Mouse (Mus musculus) G1E-ER4 (cell line): ENCODE results near the gene Trim14. TPM values are rescaled to one million over a fixed set of nuclear protein-coding genes. Genes with fewer than 3 reads are reported as not detected.

ENCODE experiments used
- GATA1 ChIP-seq: IDR thresholded peaks from one replicate; pipeline ENCODE4 v1.8.0; 2012; ENCODE audit warnings: low read length, inconsistent platforms
- polyA plus RNA-seq: library from polyadenylated mRNA; stranded (reverse); fragments of >175 nt; gene quantifications from 2 replicates; pipeline ENCODE4 v1.2.3, GENCODE M21; 2012

Gene Trim14
- 14.9 and 17.9 TPM in 2 replicates for polyA plus RNA-seq

- TF ChIP-seq GATA1: no peak
Observed at GRCm38 (mm10) chr4:46535840-46536361, at the start of gene Trim14. Gene Trim14, minus strand, starts transcription at chr4:46536141.

DNA sequence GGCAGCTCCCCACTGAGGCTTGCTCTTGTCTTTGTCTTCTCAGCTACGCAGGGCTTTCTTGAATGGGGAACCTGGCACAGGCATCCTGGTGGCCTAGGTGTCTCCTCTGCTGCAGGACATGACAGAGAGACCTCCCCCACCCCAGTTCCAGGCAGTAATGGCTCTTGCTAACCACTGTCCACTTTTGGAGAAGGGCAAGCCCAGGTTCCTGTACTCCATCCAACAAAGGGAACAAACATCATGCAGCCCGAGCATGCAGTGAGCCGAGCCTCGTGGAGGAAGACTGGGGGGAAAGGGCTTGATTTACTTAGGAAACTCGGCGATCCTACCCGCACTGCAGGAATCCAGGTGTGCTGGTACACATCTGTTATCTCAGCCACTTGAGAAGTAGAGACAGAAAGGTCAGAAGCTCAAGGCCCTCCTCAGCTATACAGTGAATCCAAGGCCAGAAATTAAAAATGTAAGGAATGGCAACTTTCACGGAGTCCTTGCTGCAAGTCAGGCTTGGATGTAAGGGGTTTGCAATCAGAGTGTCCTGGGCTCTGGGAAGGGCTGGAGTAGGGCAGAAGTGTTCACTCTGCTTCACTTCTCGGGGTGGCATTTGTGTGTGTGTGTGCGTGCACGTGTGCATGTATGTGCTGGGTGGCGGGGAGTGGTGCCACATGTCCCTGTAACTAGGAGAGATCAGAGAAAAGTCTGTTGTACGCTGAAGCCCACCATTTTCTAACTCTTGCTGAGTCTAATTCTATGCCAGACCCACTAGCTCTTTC, 49.3 kb upstream of the Trim14 start:
- no peak for TF ChIP-seq GATA1

GRCm38 (mm10) chr4:46578228-46578627, 42.3 kb upstream of the Trim14 start:
- no peak for TF ChIP-seq GATA1

DNA sequence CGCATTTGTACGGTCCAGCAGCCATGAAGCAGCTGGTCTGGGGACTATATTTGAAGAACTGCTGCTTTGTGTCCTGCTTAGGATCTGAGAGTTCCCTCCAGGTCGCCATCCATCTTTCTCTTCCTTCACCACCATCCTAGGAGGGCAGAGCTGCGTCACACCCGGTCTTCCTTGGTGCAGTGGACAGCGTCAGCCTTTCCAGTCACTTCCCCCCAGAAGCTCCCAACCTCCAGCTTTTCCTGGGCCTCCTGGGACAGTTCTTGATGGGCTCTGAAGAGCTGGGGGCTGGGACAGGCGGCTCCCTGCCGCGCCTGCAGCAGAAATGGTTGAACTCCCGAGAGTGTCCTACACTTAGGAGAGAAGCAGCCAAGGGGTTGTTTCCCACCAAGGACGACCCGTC, 38.9 kb upstream of the Trim14 start:
- TF ChIP-seq GATA1: no peak

DNA sequence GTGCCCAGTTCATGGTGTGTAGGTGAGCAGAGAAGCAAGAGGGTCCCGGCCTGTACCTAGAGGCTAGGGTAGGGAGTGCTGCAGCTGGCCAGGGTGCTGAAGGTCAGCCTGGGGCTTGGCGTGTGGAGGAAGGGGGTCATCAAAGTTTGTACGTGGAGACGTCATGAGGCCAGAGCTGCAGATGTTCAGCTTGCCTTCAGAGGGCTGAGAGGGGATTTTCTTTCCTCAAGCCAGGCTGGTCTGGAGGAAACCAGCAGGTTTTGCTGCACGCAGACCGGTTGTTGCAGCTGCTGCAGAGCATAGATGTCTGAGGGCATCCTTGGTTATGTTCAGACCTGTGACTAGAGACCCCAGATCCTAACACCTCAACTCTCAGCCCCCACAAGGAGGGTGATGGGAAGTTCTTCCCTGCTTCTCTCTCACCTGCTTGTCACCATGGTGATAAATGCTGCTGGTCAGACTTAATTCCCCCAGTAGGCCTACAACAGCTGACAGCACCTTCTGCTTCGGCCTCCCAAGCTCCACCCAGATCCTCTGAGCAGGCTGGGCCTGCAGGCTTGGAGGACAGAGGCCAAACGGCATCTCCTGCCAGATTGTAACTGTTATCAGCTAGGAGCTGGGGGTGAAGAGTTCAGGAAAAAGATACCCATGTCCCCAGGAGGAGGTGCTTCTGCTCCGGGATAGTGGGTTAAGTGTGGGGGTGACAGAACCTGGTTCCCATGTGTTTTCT, 38.2 kb upstream of the Trim14 start:
- peak; percentile 46 for TF ChIP-seq GATA1

DNA sequence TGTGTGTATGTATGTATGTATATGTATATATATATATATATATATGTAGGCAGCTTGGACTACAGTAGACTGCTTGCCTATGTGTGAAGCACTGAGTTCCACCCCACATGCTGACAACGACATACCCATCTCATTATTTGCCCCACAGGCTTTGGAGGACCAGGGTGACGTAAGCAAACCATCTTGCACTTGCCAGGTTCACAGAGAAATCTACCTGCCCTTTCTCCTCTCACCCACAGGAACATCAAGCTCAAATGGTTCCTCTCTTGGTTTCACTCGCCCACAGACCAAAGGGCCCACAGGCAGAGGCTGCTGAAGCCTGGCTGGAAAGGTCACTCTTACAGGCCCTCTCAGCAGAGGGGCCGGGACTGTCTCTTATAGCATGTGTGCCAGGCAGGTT, 36.7 kb upstream of the Trim14 start:
- no peak for TF ChIP-seq GATA1

GRCm38 (mm10) chr4:46571744-46572143, 35.8 kb upstream of the Trim14 start:
- TF ChIP-seq GATA1: no peak

- no peak for TF ChIP-seq GATA1
Observed at GRCm38 (mm10) chr4:46569671-46570070, 33.7 kb upstream of the Trim14 start.

GRCm38 (mm10) chr4:46568169-46568568, 32.2 kb upstream of the Trim14 start:
- TF ChIP-seq GATA1: no peak

DNA sequence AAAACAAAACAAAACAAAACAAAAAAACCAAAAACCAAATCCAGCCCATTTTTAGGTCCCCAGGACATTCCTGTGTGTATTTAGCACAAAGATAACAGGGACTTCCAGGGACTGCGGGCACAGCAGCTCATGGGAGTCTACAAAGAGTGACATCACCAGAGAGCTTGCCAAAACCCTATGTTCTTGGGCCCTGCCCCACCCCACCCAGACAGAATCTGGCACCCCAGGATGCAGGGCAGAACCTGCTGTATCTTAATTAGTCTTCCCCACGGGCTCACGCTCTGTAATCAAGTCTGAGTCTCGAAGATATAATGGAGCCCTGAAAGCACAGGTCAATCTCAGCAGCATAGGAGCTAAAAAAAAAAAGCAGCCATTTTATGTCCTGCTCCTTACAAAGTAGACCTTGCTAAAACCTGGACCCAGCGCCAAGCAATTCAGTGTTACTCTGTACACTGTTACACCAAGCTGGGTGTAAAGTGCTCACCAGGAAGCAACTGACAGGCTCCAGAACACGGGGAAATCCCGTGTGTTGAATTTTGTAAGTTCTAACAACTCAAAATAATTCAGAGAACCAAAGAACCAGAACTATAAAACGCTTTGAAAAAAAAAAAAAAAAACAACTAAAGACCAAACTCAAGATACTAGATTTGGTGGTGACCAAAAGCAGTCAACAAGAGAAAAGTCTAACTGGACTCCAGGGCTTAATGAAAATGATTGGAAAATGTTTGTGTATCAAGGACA, 31.2 kb upstream of the Trim14 start:
- TF ChIP-seq GATA1: no peak

DNA sequence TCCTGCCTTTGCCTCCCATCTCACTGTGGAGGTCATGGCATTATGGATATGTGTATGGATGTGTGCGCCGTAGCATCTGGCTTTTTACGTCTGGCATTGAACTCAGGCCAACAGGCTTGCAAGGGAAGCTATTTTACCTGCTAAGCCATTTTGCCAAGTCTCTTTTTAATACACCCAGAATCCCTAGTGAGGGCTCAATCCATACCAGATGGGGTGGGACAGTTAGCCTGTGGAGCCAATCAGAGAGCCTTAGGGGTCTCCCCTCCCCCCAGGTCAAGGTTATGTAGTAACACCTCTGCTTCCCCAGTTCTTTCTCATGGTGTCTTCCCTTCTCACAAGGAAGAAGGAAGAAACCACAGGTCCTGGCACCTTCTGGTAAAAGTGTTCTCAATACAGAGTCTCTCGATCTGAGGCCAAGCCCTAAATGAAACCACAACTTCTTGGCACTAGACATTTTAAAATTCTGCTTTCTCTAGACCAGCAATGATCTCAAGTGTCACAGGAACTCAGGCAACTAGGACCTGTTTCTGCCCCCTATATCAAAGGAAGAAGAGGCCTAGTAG, 29.5 kb upstream of the Trim14 start:
- TF ChIP-seq GATA1: no peak

DNA sequence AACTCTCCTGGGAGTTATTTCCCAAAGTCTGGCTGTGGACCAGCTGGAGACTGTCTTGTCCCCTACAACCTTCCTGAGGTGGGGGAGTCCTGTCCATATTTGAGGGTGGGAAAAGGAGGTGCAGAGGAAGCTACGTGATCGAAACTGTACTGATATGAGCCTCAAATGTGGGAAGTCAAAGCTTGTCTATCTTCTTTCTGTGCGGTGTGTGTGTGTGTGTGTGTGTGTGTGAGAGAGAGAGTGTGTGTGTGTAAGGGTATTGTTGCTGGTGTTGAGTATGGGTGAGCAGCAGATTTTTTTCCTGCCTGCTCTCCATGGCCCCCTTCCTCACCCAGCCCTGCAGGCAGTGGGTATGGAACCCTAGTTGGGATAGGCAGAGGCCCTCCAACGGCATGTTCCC, 28.3 kb upstream of the Trim14 start:
- TF ChIP-seq GATA1: no peak

DNA sequence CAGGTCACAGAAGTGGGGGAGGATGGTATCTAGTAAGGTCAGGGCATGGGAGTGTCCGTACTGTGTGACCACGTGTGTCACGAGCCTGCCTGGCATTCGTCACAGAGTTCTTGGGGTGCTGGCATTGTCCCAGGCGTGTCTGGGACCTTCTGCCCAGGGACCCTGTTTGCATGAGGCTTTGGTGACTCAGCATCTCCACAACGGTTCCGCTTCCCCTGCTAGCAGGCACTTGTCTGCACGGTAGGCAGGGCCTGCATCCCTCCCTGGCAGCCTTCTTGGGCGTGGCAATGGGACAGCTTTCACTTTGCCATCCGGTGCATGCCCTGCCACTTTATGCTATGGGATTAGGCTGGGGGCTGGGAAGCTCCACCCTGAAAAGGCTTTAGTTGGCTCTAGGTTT, 27.9 kb upstream of the Trim14 start:
- TF ChIP-seq GATA1: no peak

- TF ChIP-seq GATA1: no peak
Observed at GRCm38 (mm10) chr4:46562841-46563240, 26.9 kb upstream of the Trim14 start.

- TF ChIP-seq GATA1: no peak
Observed at GRCm38 (mm10) chr4:46562037-46562436, 26.1 kb upstream of the Trim14 start.
